ENCODE assay signal across 8 mouse cellular contexts in the genomic region with DNA sequence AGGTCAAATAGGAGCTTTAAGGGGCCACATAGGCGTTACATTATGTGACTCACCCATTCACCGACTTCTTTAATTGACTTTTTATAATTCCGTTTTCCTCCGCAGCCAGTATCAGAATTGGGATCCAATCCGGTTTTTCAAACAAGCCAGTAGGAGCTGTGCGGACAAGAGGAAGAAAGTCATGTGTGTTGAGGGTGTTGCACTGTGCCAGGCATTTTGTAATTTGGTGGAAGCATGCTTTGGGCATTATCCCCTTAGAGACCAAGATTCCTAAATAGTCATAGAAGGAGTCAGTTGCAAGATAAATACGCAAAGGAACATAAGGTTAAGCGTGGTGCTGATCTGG. TPM values are rescaled to one million over a fixed set of nuclear protein-coding genes. Genes with fewer than 3 reads are reported as not detected.
A peak's percentile ranks its signal among the peaks of the same experiment; 100 is the strongest.
DNase-seq lines count a peak whose midpoint lies in the region; ATAC-seq and TF ChIP-seq lines count a peak whose summit lies in the region.

No protein-coding gene starts in this region.

- peak; percentile 87 for ATAC-seq in kidney, embryonic 14.5 days (ENCODE audit: low FRiP score, low TSS enrichment)
- ATAC-seq in intestine, embryonic 16.5 days = peak; percentile 87
- peak; percentile 41 for ATAC-seq in megakaryocyte, adult 5-6 weeks (ENCODE audit: poor library complexity, severe bottlenecking)

- H3K9me3 ChIP-seq in kidney, embryonic 14.5 days (ENCODE audit: control insufficient read depth, low read length) = no peaks in the 10 kb centered on the region
- no peaks in the 10 kb centered on the region for H3K9me3 ChIP-seq in MEL (replicated peaks; ENCODE audit: insufficient read depth, low read length)
- H3K9me3 ChIP-seq in erythroblast, embryonic 14.5 days (ENCODE audit: control insufficient read depth, low read length) = no peaks in the 10 kb centered on the region
- no peaks in the 10 kb centered on the region for H3K9me3 ChIP-seq in intestine, embryonic 16.5 days (ENCODE audit: control insufficient read depth, low read length)

- H3K27ac ChIP-seq in kidney, embryonic 14.5 days (ENCODE audit: low read depth, low read length) = peak overlapping the region; percentile 59
- H3K27ac ChIP-seq in MEL (ENCODE audit: control insufficient read depth, low read depth, low read length) = peak overlapping the region; percentile 97
- H3K27ac ChIP-seq in intestine, embryonic 16.5 days (ENCODE audit: low read length) = peak overlapping the region; percentile 87

- TF ChIP-seq RAD21 in MEL (IDR thresholded peaks at IDR 0.05; ENCODE audit: low read depth, low read length) = no peak

- 2% methylated on average over 8 of the region's 8 CpGs for WGBS in kidney, embryonic 14.5 days
- under 1% methylated on average over 8 of the region's 8 CpGs for WGBS in intestine, embryonic 16.5 days

- no peak for DNase-seq in kidney, postnatal 4 days
- DNase-seq in MEL (ENCODE audit: low read depth, low spot score) = no peak
- no peak for DNase-seq in left cerebral cortex, postnatal 4 days
- DNase-seq in layer of hippocampus, adult 11-12 months (ENCODE audit: low spot score) = no peak

- H3K36me3 ChIP-seq in kidney, embryonic 14.5 days (ENCODE audit: control insufficient read depth, insufficient read depth, low read length) = no peaks in the 10 kb centered on the region; the same call in 1 of the 2 replicates
- peaks cover 0 to 14% of the 10 kb centered on the region in 2 experiments; a peak in 2 of 4 replicates for H3K36me3 ChIP-seq in MEL (ENCODE audit: control insufficient read depth in 1 of 2, insufficient read depth in 2 of 2, low read length in 2 of 2)
- H3K36me3 ChIP-seq in erythroblast, embryonic 14.5 days (ENCODE audit: control insufficient read depth) = peaks cover 21% of the 10 kb centered on the region
- H3K36me3 ChIP-seq in intestine, embryonic 16.5 days (ENCODE audit: control insufficient read depth, insufficient read depth, low read length) = no peaks in the 10 kb centered on the region

- H3K4me1 ChIP-seq in kidney, embryonic 14.5 days (ENCODE audit: control insufficient read depth, insufficient read depth, low read length) = 0 out of 2 replicates have a peak, but pooled peaks cover 3% of the 10 kb centered on the region
- peaks cover 2 to 9% of the 10 kb centered on the region in 2 experiments; a peak in 3 of 4 replicates for H3K4me1 ChIP-seq in MEL (ENCODE audit: control insufficient read depth in 1 of 2, insufficient read depth in 2 of 2, low read length in 2 of 2)
- peaks cover 26% of the 10 kb centered on the region for H3K4me1 ChIP-seq in erythroblast, embryonic 14.5 days (ENCODE audit: control insufficient read depth)
- peaks cover 7% of the 10 kb centered on the region for H3K4me1 ChIP-seq in intestine, embryonic 16.5 days (ENCODE audit: control insufficient read depth, insufficient read depth, low read length)

- H3K27me3 ChIP-seq in kidney, embryonic 14.5 days (ENCODE audit: control insufficient read depth, insufficient read depth, low read length) = no peaks in the 10 kb centered on the region
- no peaks in the 10 kb centered on the region for H3K27me3 ChIP-seq in MEL (ENCODE audit: control insufficient read depth in 1 of 2, insufficient read depth in 2 of 2, low read length in 2 of 2)
- no peaks in the 10 kb centered on the region for H3K27me3 ChIP-seq in erythroblast, embryonic 14.5 days (ENCODE audit: control insufficient read depth)
- no peaks in the 10 kb centered on the region for H3K27me3 ChIP-seq in intestine, embryonic 16.5 days (replicated peaks; ENCODE audit: control insufficient read depth, insufficient read depth, low read length)

- H3K4me2 ChIP-seq in kidney, embryonic 14.5 days (replicated peaks; ENCODE audit: low read depth, low read length) = peak overlapping the region; percentile 53
- H3K4me2 ChIP-seq in intestine, embryonic 16.5 days (ENCODE audit: low read depth, low read length) = peak overlapping the region; percentile 57

- intact Hi-C loops in left cerebral cortex, postnatal 4 days (cut with DNase I) = loop anchor here (5.0 kb wide), 1 partner anchor 84 kb away; no protein-coding TSS in a partner anchor

- peaks cover 36% of the 10 kb centered on the region for H3K79me2 ChIP-seq in MEL (ENCODE audit: control insufficient read depth, insufficient read depth, low read length, poor library complexity)

- TF ChIP-seq EP300 in MEL (IDR thresholded peaks at IDR 0.05; ENCODE audit: low read depth in 1 of 2, low read length in 2 of 2) = no peak

- peak in 1 of 2 experiments; percentile 65; a peak in 3 of 4 replicates for TF ChIP-seq POLR2A in MEL (IDR thresholded peaks at IDR 0.05; ENCODE audit: control insufficient read depth in 1 of 2, insufficient read depth in 1 of 2, low read depth in 1 of 2, low read length in 2 of 2, poor library complexity in 1 of 2)

- TF ChIP-seq CTCF in MEL (IDR thresholded peaks at IDR 0.05 in 2 of 3, conservative IDR thresholded peaks at IDR 0.05 in 1 of 3; ENCODE audit: control insufficient read depth in 1 of 3, insufficient read depth in 1 of 3, low read depth in 2 of 3, low read length in 3 of 3, poor library complexity in 1 of 3, severe bottlenecking in 1 of 3) = no peak

- peak overlapping the region; percentile 92 for H3K9ac ChIP-seq in kidney, embryonic 14.5 days (ENCODE audit: low read depth, low read length)
- H3K9ac ChIP-seq in MEL (ENCODE audit: control insufficient read depth, low read depth, low read length, poor library complexity, severe bottlenecking) = peak overlapping the region; percentile 96
- peak overlapping the region; percentile 99 for H3K9ac ChIP-seq in intestine, embryonic 16.5 days (ENCODE audit: low read depth, low read length)

- H3K4me3 ChIP-seq in kidney, embryonic 14.5 days (ENCODE audit: low read length) = peak overlapping the region; percentile 98
- H3K4me3 ChIP-seq in MEL (ENCODE audit: control insufficient read depth in 1 of 2, insufficient read depth in 1 of 2, low read depth in 2 of 2, low read length in 2 of 2) = peak overlapping the region; percentile 49 to 97
- H3K4me3 ChIP-seq in erythroblast, embryonic 14.5 days (replicated peaks) = peak overlapping the region; percentile 100
- peak overlapping the region; percentile 82 for H3K4me3 ChIP-seq in intestine, embryonic 16.5 days (ENCODE audit: low read length)

TF ChIP-seq in MEL, 35 proteins besides CTCF, POLR2A, EP300 and RAD21 (continues in another document):
- TF ChIP-seq USF2 (IDR thresholded peaks at IDR 0.05; ENCODE audit: borderline replicate concordance in 1 of 2, insufficient read depth in 1 of 2, low read depth in 1 of 2, low read length in 2 of 2) = no peak
- TF ChIP-seq HCFC1 (IDR thresholded peaks at IDR 0.05; ENCODE audit: low read depth, low read length) = no peak
- no peak for TF ChIP-seq TCF12 (IDR thresholded peaks at IDR 0.05; ENCODE audit: low read depth, low read length)
- no peak for TF ChIP-seq POLR2AphosphoS5 (IDR thresholded peaks at IDR 0.05; ENCODE audit: borderline replicate concordance, low read depth, low read length)
- TF ChIP-seq NRF1 (IDR thresholded peaks at IDR 0.05; ENCODE audit: insufficient read depth, low read depth, low read length, poor library complexity, severe bottlenecking) = no peak
- TF ChIP-seq MAFK (IDR thresholded peaks at IDR 0.05; ENCODE audit: borderline replicate concordance, low read depth, low read length) = no peak
- TF ChIP-seq SIN3A (IDR thresholded peaks at IDR 0.05; ENCODE audit: low read length) = peak; percentile 31; the same call in 1 of the 2 replicates

RNA-seq across cellular contexts. Expression of a gene that starts 0.6 kb away (rescaled TPM):
- 674 and 931 TPM in 2 replicates for polyA plus RNA-seq in kidney, embryonic 14.5 days (2014; fragmentation: Nextera tagmentation; extraction: Ambion mirVana)
- 719 and 722 TPM in 2 replicates for total RNA-seq in MEL (2012; rRNA removed)
- 100 to 1,000 TPM in 1 of 2 experiments, not detected in 1; 320 TPM for polyA plus RNA-seq in MEL (2012; ENCODE audit: insufficient read depth in 1 of 2, insufficient read length in 2 of 2, low read depth in 1 of 2, low replicate concordance in 2 of 2, missing spikeins in 1 of 2)
- polyA plus RNA-seq in erythroblast, embryonic 14.5 days (2012) = 7.2 and 8.5 TPM in 2 replicates
- 937 and 949 TPM in 2 replicates for polyA plus RNA-seq in intestine, embryonic 16.5 days (2015; fragmentation: Nextera tagmentation; extraction: Ambion mirVana)
- total RNA-seq in megakaryocyte, adult 5-6 weeks (2015) = 490 and 523 TPM in 2 replicates
- 117 and 122 TPM in 2 replicates for total RNA-seq in megakaryocyte, adult 5-6 weeks (2017)
- 100 to 1,000 TPM; 325 to 329 TPM for total RNA-seq in left cerebral cortex, postnatal 4 days (2021)

RNA-seq across cellular contexts. Expression of a gene that starts 40.0 kb away (rescaled TPM):
- polyA plus RNA-seq in kidney, embryonic 14.5 days (2014; fragmentation: Nextera tagmentation; extraction: Ambion mirVana) = 14.9 and 15.2 TPM in 2 replicates
- total RNA-seq in MEL (2012; rRNA removed) = 4.7 and 6.2 TPM in 2 replicates
- polyA plus RNA-seq in MEL (2012; ENCODE audit: insufficient read depth in 1 of 2, insufficient read length in 2 of 2, low read depth in 1 of 2, low replicate concordance in 2 of 2, missing spikeins in 1 of 2) = 10 to 100 TPM; 11.7 to 27.3 TPM
- 0.29 and 0.38 TPM in 2 replicates for polyA plus RNA-seq in erythroblast, embryonic 14.5 days (2012)
- polyA plus RNA-seq in intestine, embryonic 16.5 days (2015; fragmentation: Nextera tagmentation; extraction: Ambion mirVana) = 5.3 and 7.7 TPM in 2 replicates
- 32.8 and 44.7 TPM in 2 replicates for total RNA-seq in megakaryocyte, adult 5-6 weeks (2015)
- total RNA-seq in megakaryocyte, adult 5-6 weeks (2017) = 5.5 and 15.9 TPM in 2 replicates
- 10 to 100 TPM; 67.5 to 70.0 TPM for total RNA-seq in left cerebral cortex, postnatal 4 days (2021)

RNA-seq across cellular contexts. Expression of a gene that starts 44.3 kb away (rescaled TPM):
- polyA plus RNA-seq in kidney, embryonic 14.5 days (2014; fragmentation: Nextera tagmentation; extraction: Ambion mirVana) = 25.6 and 38.2 TPM in 2 replicates
- 23.3 and 24.2 TPM in 2 replicates for total RNA-seq in MEL (2012; rRNA removed)
- polyA plus RNA-seq in MEL (2012; ENCODE audit: insufficient read depth in 1 of 2, insufficient read length in 2 of 2, low read depth in 1 of 2, low replicate concordance in 2 of 2, missing spikeins in 1 of 2) = 10 to 100 TPM; 32.8 to 37.9 TPM
- 0.21 and 0.31 TPM in 2 replicates for polyA plus RNA-seq in erythroblast, embryonic 14.5 days (2012)
- 23.0 and 23.9 TPM in 2 replicates for polyA plus RNA-seq in intestine, embryonic 16.5 days (2015; fragmentation: Nextera tagmentation; extraction: Ambion mirVana)
- total RNA-seq in megakaryocyte, adult 5-6 weeks (2015) = 43.0 and 53.3 TPM in 2 replicates
- 30.3 and 33.3 TPM in 2 replicates for total RNA-seq in megakaryocyte, adult 5-6 weeks (2017)
- total RNA-seq in left cerebral cortex, postnatal 4 days (2021) = 100 to 1,000 TPM in 1 of 2 experiments, 10 to 100 TPM in 1; 95.1 to 104 TPM

RNA-seq across cellular contexts. Expression of a gene that starts 59.1 kb away (rescaled TPM):
- not detected in 2 replicates for polyA plus RNA-seq in kidney, embryonic 14.5 days (2014; fragmentation: Nextera tagmentation; extraction: Ambion mirVana)
- total RNA-seq in MEL (2012; rRNA removed) = 0.35 and 0.42 TPM in 2 replicates
- polyA plus RNA-seq in MEL (2012; ENCODE audit: insufficient read depth in 1 of 2, insufficient read length in 2 of 2, low read depth in 1 of 2, low replicate concordance in 2 of 2, missing spikeins in 1 of 2) = under 1 TPM in 1 of 2 experiments, not detected in 1; 0.47 TPM
- polyA plus RNA-seq in erythroblast, embryonic 14.5 days (2012) = not detected in 2 replicates
- polyA plus RNA-seq in intestine, embryonic 16.5 days (2015; fragmentation: Nextera tagmentation; extraction: Ambion mirVana) = 1.1 and 1.2 TPM in 2 replicates
- 6.2 and 11.0 TPM in 2 replicates for total RNA-seq in megakaryocyte, adult 5-6 weeks (2015)
- 14.8 and 17.2 TPM in 2 replicates for total RNA-seq in megakaryocyte, adult 5-6 weeks (2017)
- total RNA-seq in left cerebral cortex, postnatal 4 days (2021) = not detected

Comparison
In these comparisons a context has a peak if more than half of its experiments do, and no peak if none do; other contexts are left out.
1. RNA of a gene that starts 0.6 kb away (polyA plus RNA-seq): 937 to 949 TPM in intestine, embryonic 16.5 days, 674 to 931 TPM in kidney, embryonic 14.5 days and 320 TPM in MEL; 7.2 to 8.5 TPM in erythroblast, embryonic 14.5 days; every median in the first group is over 10 times any median in the second.
2. RNA of a gene that starts 44.3 kb away (polyA plus RNA-seq): 25.6 to 38.2 TPM in kidney, embryonic 14.5 days, 32.8 to 37.9 TPM in MEL and 23.0 to 23.9 TPM in intestine, embryonic 16.5 days; 0.21 to 0.31 TPM in erythroblast, embryonic 14.5 days; every median in the first group is over 10 times any median in the second.
3. Peak in every context shown above with its lines, with median percentiles within 50 percentile points of each other: ATAC-seq, H3K27ac ChIP-seq, H3K4me3 ChIP-seq and H3K9ac ChIP-seq.